Mouse (Mus musculus) layer of hippocampus, adult 2 months (tissue): ENCODE measurements around the gene Vps37d. TPM values are rescaled to one million over a fixed set of nuclear protein-coding genes. Genes with fewer than 3 reads are reported as not detected.
A peak's percentile ranks its signal among the peaks of the same experiment; 100 is the strongest.

Source experiments
- DNase-seq, 2 experiments: peaks; one replicate each; pipeline ENCODE4 v3.0.0; 2022; ENCODE audit warnings: low spot score in 2 of 2
- H3K27ac ChIP-seq: fragments of 200-600 bp; 2 replicates; pipeline ENCODE4 v1.8.1; 2022
- H3K4me3 ChIP-seq: fragments of 200-600 bp; 2 replicates; pipeline ENCODE4 v1.8.1; 2022; ENCODE audit warnings: mild to moderate bottlenecking
- CTCF ChIP-seq: fragments of 200-600 bp; conservative IDR thresholded peaks from 2 replicates; pipeline ENCODE4 v1.8.1; 2022; ENCODE audit warnings: antibody characterized with exemption, mild to moderate bottlenecking, moderate library complexity
- total RNA-seq, 2 experiments: library from RNA; stranded (reverse); gene quantifications; 2 replicates each; pipeline ENCODE4 v1.2.3; 2021

Vps37d gene
- total RNA-seq, 2 experiments from 2014 or later = 29.4 to 30.3 TPM

GRCm38 (mm10) chr5:135037946-135038345 lies 40.1 kb downstream of the Vps37d start:
- Histone ChIP-seq H3K4me3 (no peak overlapping the region), H3K27ac (no peak overlapping the region)
- DNase-seq = no peak
- no peak for TF ChIP-seq CTCF

- Histone ChIP-seq H3K27ac (peak overlapping the region; percentile 59), H3K4me3 (no peak overlapping the region)
- DNase-seq = no peak
- TF ChIP-seq CTCF = no peak
Observed at GRCm38 (mm10) chr5:135035608-135036359, 42.3 kb downstream of the Vps37d start.

- no peak for DNase-seq
- peak; percentile 67 for TF ChIP-seq CTCF
- Histone ChIP-seq H3K27ac (no peak overlapping the region), H3K4me3 (no peak overlapping the region)
Observed at GRCm38 (mm10) chr5:135034593-135034992, 43.5 kb downstream of the Vps37d start.

GRCm38 (mm10) chr5:135032581-135032980 lies 45.5 kb downstream of the Vps37d start:
- no peak overlapping the region for H3K4me3 ChIP-seq
- no peak for DNase-seq
- H3K27ac ChIP-seq = no peak overlapping the region
- no peak for TF ChIP-seq CTCF

GRCm38 (mm10) chr5:135029007-135029854 lies 48.8 kb downstream of the Vps37d start:
- Histone ChIP-seq H3K4me3 (peak overlapping the region; percentile 3; the same call in 1 of the 2 replicates), H3K27ac (peak overlapping the region; percentile 48; the same call in 1 of the 2 replicates)
- TF ChIP-seq CTCF = no peak
- DNase-seq = peak; percentile 55 to 67

GRCm38 (mm10) chr5:135025899-135026298 lies 52.2 kb downstream of the Vps37d start:
- DNase-seq = no peak
- no peak overlapping the region for H3K4me3 ChIP-seq
- no peak overlapping the region; the same call in 1 of the 2 replicates for H3K27ac ChIP-seq
- peak; percentile 37 for TF ChIP-seq CTCF

- DNase-seq = no peak
- Histone ChIP-seq H3K27ac (no peak overlapping the region), H3K4me3 (no peak overlapping the region; the same call in 1 of the 2 replicates)
- TF ChIP-seq CTCF = no peak
Observed at GRCm38 (mm10) chr5:135024665-135025224, 53.3 kb downstream of the Vps37d start.

- peak within 1 kb of the TSS; percentile 98 for H3K4me3 ChIP-seq
- H3K27ac ChIP-seq = peak within 1 kb of the TSS; percentile 83
- DNase-seq = peak; percentile 87 to 91
- TF ChIP-seq CTCF = no peak
Observed at GRCm38 (mm10) chr5:135023344-135024173, 54.5 kb downstream of the Vps37d start, which contains the start of gene Stx1a. Gene Stx1a (plus strand): TSS chr5:135023482.

Other genes starting within 250 kb of the Vps37d start
- not detected for gene Tmem270, start 171.5 kb downstream of the Vps37d start, total RNA-seq
- not detected for gene Cldn13, start 162.7 kb downstream of the Vps37d start, total RNA-seq
- gene Mettl27, start 145.9 kb downstream of the Vps37d start, total RNA-seq = 10 to 100 TPM in 1 of 2 experiments, 1 to 10 TPM in 1; 8.2 to 10.8 TPM
- gene Cldn4, start 131.3 kb downstream of the Vps37d start, total RNA-seq = not detected
- gene Cldn3, start 92.1 kb downstream of the Vps37d start, total RNA-seq = under 1 TPM in 1 of 2 experiments, not detected in 1; 0.37 TPM
- gene Abhd11, start 69.1 kb downstream of the Vps37d start, total RNA-seq = 10 to 100 TPM; 30.0 to 32.7 TPM
- gene Stx1a, start 54.8 kb downstream of the Vps37d start, total RNA-seq = 10 to 100 TPM; 92.3 to 97.6 TPM
- gene Dnajc30, start 14.1 kb downstream of the Vps37d start, total RNA-seq = 10 to 100 TPM; 39.1 to 43.1 TPM
- 10 to 100 TPM; 49.9 to 53.4 TPM for gene Bud23, start 13.3 kb downstream of the Vps37d start, total RNA-seq
- gene Mlxipl, start 11.6 kb upstream of the Vps37d start, total RNA-seq = 1 to 10 TPM; 6.2 to 6.7 TPM
- gene Tbl2, start 71.4 kb upstream of the Vps37d start, total RNA-seq = 10 to 100 TPM; 29.8 to 32.0 TPM
- gene Bcl7b, start 90.0 kb upstream of the Vps37d start, total RNA-seq = 10 to 100 TPM; 55.1 to 62.6 TPM
- 10 to 100 TPM; 79.9 to 87.5 TPM for gene Baz1b, start 109.0 kb upstream of the Vps37d start, total RNA-seq
- 1 to 10 TPM; 4.5 to 5.0 TPM for gene Fzd9, start 173.0 kb upstream of the Vps37d start, total RNA-seq